Mouse (Mus musculus) frontal cortex, adult (tissue): ENCODE data around the gene Hist2h2aa1.
"Not testable (repeated sequence)": the region's sequence is repeated elsewhere in the genome, so short reads cannot be mapped to it uniquely, and the experiment has no call there.

Experiments
- ATAC-seq: cut with Nextera tagmentation; 2 replicates; pipeline ENCODE4 v1.9.2; 2017; ENCODE audit warnings: mild to moderate bottlenecking, moderate library complexity, mixed read lengths; ENCODE audit not compliant: low TSS enrichment

Gene Hist2h2aa1

DNA sequence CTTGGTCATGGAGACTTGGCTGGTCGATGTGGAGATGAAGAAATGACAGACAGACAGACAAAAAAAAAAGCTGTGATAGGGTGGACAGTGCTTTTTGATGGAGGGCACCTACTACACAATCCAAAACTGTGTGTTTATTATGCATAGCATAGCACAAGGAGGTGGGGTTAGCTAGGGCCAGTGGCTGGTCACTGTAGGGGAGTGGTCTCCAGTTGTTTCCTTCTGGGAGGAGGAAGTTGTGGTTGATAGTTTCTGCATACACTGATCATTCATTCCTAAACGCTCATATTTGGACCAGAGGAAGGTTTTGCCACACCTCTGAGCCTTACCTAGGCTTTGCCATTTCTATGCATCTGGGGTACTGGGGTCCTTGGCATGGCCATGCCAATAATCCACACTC is 14.9 kb upstream of the Hist2h2aa1 start:
- ATAC-seq, result no peak

DNA sequence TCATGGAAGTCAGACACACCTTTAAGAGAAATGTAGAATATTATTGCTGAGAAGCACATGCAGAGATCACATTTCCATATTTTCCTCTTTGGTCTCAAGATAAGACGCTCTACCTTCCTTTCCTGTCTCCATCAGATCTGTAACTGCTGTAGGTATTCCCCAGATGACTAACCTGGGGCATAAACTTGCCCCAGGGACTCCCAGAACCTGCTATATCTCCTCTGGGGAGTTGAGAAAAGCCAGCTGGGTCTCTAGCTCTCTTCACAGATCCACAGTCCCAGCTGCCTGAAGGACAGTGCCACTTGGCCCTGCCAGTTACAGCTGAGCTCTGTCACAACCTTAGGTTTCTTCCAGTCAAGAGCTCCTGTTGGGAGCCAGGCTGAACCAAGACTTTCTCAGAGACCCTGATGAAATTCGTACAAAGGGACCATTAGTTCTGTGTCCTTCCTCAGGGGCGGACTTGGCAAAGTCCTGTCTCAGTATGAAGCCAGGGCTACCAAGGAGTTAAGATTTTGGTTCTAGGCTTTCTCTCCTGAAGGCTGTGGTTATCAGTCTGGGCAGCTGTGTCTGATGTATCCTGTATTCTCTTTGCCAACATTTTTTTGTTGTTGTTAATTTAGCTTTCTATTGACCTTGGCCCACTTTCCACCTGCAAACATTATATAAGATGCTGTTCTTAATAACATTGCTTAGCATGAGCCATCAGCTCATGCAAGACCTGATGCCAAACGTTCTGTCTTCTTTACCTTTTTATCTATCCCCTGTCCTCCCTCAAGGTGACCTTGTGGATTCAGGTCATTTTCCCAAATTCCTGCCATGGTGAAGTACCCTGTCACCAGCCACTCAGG is 14.2 kb upstream of the Hist2h2aa1 start:
- ATAC-seq, result no peak

DNA sequence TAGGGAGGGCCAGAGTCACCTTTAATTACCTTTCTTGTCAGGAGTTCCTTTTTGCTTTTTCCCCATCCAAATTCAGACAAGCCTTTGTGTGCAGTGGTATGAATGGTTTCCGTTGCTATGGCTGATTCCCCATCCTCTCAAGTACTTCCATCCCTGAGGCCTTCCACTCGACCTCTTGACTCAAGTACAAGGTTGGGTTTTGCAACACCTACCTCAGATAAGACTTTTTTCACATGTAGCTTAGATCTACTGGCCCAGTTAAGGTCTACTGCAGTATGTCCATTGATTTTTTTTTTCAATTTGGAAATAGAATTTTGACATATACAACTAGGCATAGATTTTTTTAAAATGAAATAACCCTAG is 13.6 kb upstream of the Hist2h2aa1 start:
- ATAC-seq, result no peak

DNA sequence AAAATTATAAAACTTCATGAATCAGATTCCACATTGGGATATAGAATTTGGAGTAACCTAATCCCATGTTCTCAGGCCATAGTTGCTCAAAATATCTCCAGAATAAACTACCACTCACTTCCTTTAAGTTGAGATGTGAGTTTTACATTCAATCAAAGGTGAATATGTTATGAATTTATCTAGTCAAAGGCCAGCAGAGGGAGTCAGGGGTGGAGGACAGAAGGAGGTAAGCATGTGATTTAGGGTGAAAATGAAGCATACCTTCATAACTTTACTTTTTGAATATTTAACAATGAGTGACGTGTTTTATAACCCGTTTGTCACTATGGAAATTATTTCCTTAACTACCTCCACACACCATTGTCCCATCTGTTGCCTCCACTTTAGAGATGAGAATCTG is 10.4 kb upstream of the Hist2h2aa1 start:
- no peak for ATAC-seq

DNA sequence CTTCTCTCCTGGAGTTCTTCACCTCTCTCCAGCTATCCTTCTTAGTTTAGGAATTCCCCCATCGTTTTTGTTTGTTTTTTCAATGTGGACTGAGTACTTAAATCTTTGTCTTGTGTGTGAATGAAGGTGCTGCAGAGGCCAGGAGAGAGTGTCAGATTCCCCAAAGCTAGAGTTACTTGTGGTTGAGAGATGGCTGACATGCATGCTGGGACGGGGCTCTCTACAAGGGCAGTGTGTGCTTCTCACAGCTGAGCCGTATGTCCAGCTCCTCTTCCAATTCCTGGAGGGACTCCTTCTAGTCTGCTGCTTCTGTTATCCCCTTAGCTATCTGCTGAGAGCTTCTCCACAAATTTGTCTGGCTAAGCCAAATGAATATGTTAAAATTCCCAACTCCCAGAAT is 9.5 kb upstream of the Hist2h2aa1 start:
- ATAC-seq, result no peak

DNA sequence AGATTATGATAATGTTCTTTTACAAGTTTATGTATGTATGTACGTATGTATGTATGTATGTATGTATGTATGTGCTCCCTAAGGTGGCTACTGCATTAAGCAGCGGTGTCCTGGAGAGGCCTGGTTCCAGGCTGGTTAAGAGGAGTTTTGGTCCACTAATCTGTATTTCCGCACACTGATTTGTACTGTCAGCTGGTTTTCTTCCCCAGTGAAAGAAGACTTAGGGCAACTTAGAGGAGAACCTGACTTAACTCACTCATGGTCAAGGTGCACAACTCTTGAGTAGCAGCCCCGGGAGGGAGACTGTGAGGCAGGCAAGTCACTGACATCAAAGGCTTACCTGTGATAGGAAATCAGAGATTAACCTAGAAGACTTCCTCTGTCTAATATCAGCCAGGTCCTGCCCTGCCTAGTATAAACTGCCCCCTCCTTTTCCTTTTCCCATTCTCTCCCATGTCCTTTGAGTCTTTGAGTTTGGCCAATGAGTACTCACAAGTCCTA is 8.4 kb upstream of the Hist2h2aa1 start:
- ATAC-seq, result no peak

DNA sequence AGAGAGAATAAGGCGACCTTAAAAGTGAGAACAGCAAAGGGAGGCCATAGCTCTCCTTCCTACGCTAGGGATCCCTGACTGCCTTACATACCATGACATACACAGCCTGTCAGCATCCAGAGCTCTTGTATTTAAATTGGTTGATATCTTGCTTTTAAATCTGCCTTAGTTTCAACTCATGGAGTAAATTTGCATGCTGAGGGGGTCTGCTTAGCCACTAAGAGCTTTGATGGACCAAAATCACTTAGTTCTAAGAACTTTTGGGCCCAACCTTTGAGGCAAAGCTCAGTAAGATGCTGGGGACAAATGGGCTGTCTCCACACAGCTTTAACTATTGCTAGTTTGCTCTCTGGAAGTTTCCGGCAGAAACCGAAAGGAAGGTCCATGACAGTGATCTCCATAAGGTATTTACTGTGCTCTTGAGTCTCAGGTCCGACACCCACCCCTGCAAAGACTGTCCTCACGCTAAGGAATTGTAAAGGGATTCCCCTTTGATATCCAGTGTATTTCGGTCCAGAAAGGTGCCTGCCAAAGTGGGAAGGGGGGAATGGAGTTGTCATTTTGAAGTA is 7.9 kb upstream of the Hist2h2aa1 start:
- ATAC-seq, result no peak

DNA sequence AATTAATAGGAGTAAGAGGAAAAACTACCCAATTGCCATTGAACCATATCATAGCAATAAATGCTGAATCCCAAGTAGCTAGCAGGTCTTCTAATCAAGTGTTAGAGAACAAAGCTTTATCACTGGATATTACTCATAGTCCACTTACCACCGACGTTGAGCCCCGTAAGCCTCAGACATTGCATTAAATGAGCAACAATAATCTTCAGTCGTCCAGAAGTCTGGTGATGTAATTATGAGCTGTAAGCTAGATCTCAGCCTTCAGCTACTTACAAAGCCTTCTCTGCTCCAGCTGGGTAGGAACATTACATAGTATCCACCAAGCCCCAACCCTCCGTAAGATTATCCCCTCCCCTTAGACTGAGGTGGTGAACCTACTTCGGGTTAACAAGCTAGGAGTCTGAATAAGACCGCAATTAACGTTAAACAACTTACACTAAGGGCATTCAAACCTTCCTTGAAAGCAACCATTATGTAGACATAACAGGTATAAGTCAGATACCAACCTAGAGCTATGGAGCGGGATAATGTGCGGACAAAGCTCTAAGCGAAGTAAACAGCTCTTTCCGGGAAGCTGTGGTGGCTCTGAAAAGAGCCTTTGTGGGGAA is 7.3 kb upstream of the Hist2h2aa1 start:
- no peak for ATAC-seq

DNA sequence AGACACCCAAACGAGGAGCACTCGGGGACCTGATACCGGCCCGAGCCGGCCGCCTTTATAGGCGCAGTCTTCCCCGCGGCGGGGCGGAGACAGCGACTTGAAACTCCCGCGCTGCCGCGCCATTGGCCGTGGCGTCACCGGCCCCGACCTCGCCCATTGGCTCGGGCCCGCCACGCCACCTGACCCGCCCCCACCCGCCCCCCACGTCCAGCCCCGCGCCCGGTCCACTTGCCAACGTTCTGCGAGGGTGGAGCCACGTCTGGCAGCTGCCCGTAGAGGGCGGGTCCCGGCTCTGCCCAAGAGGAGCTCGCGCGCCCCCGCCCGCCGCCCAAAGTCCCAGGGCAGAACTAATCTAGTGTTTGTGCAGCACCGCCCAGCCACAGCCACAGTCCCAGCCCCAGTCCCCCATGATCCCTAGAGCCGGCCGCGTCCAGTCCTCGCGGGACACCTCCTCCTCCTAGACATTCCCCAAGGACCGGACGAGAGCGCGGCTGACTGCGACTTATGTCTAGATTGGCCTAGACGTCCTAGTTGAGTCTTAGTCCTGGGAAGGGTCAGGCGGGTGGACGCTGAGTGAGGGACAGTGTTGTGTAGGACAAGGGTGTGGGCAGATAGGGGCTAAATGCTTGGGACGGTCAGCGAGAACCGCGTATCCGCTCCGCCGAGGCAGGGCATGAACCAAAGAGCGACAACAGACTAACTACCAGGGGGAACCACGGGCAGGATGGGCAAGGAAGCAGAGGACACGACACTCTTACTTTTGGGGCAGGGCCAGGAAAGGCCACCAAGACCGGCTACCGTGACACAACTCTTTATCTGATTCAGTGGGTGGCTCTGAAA is 6.1 kb upstream of the Hist2h2aa1 start, which contains the start of gene Hist2h3c2:
Hist2h3c2 (minus strand) TSS at position 174 of the 840 bp plus-strand sequence.
- ATAC-seq, result peak; percentile 80

DNA sequence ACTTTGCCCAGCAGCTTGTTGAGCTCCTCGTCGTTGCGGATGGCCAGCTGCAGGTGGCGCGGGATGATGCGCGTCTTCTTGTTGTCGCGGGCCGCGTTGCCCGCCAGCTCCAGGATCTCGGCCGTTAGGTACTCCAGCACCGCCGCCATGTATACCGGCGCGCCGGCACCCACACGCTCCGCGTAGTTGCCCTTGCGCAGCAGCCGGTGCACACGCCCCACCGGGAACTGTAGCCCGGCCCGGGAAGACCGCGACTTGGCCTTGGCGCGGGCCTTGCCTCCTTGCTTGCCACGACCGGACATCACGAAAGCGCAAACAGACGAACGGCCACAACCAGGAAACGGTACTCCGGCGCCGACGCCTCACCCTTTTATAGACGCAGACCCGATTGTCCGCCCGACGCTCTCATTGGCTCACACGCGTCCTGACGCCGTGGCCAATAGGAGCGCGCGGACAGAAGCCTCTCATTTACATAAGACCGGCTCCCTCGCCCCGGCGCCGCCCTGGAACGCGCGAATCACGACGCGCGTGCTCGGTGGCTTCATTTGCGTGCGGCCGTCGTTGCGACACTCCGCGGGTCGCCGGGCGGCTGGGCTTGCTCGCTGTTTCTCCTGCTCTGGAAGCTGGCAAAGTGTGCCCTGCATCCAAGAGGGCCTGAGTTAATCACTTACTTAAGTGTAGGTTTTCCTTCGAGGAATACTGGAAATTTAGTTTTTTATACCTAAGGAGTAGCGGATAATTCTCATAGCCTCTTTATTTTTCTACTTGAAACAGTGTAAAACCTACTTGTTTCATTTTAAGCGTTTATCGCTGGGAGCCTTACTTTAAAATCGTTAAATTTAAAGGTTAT is 5.1 kb upstream of the Hist2h2aa1 start, which contains the start of gene Hist2h2aa2:
Hist2h2aa2 (minus strand) TSS at position 328 of the 850 bp plus-strand sequence.
- peak; percentile 79 for ATAC-seq

DNA sequence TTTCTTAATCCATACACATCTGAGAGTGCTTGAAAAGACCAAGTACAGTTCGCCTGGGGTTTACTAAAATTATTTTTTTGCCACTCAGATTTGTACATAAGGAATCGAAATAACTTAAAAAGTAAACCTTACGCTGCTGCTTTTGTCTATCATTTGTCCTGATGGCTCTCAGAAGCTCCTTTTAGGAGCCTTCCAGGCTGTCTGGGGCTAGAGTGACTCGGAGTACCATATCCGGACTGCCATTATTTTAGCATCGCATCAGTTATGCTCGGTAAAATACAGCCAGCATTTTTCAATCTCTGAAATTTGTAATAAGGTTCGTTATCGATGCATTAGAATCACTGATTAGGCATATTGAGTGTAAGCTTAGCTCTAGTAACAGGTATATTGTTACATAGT is 4.5 kb upstream of the Hist2h2aa1 start:
- ATAC-seq, result no peak

DNA sequence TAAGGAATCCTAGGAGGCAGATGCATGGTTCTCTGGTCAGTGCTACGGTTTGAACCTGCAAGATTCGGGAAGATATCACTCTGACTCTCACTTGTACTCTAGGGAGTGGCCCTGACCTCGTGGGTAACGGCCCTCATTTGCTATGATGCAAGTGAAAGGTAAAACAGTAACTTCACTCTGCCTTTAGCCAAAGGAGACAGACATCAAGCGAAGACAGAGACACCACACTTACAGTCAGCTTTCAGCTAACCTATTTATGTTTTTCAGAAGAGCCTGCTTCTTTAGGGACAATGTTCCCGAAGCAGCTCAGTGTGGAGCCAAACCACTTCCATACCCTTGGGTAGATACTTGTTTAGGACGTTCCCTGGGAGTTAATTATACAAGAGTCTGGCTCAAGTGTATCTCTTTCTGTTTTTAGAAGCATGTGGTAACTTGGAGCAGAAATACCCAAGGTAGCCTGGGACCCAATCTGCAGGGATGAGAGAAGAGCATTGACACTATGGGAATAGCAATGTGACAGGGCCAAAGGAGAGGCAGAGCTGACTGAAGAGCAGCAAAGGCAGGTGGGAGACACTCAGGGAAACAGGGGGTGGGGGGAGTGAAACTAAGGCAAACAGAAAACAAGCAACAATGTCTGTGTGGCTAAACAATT is 1.2 kb upstream of the Hist2h2aa1 start:
- ATAC-seq, result no peak

DNA sequence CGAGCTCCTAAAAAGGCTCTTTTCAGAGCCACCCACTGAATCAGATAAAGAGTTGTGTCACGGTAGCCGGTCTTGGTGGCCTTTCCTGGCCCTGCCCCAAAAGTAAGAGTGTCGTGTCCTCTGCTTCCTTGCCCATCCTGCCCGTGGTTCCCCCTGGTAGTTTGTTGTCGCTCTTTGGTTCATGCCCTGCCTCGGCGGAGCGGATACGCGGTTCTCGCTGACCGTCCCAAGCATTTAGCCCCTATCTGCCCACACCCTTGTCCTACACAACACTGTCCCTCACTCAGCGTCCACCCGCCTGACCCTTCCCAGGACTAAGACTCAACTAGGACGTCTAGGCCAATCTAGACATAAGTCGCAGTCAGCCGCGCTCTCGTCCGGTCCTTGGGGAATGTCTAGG is 721 bp downstream of the Hist2h2aa1 start:
- ATAC-seq, result not testable (repeated sequence)

DNA sequence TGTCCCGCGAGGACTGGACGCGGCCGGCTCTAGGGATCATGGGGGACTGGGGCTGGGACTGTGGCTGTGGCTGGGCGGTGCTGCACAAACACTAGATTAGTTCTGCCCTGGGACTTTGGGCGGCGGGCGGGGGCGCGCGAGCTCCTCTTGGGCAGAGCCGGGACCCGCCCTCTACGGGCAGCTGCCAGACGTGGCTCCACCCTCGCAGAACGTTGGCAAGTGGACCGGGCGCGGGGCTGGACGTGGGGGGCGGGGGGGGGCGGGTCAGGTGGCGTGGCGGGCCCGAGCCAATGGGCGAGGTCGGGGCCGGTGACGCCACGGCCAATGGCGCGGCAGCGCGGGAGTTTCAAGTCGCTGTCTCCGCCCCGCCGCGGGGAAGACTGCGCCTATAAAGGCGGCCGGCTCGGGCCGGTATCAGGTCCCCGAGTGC is 1.1 kb downstream of the Hist2h2aa1 start, which contains the start of gene Hist2h3c1:
Hist2h3c1 (plus strand) TSS at position 259 of the 430 bp plus-strand sequence.
- peak; percentile 78 for ATAC-seq

DNA sequence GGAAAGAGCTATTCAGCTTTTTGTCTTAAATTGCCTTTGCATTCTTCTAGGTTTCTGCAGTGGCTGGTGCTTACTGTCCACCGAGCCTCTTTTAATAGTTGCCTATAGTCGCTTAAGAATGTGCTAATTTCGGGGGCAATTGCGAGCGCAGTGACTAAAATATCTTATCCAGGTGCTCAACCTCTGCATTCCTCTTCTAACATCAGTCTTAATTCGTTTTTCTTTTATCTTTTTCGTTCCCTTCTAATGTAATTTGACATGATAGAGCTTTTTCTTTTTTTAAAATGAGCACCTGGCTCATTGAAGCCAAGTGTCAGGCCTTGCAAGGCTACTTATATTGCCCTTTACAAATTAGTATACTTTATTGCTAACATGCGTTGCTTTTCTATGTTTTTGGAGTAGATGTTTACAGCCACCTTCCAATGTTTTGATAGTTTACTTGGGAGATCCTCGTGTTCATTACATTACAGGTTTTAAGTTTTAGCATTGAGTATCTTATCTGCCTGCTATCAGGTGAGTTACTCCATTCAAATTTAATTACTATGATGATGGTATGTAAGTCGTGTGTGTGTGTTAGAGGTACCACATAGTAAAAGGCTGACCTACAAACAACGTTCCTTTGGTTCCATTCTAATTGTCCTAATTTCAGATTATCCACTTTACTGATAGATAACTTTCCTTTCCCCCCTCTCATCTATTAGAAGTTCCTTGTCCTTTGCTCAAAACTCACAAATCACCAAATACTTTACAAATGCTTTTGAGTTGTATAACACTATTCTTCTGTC is 2.3 kb downstream of the Hist2h2aa1 start:
- no peak for ATAC-seq

DNA sequence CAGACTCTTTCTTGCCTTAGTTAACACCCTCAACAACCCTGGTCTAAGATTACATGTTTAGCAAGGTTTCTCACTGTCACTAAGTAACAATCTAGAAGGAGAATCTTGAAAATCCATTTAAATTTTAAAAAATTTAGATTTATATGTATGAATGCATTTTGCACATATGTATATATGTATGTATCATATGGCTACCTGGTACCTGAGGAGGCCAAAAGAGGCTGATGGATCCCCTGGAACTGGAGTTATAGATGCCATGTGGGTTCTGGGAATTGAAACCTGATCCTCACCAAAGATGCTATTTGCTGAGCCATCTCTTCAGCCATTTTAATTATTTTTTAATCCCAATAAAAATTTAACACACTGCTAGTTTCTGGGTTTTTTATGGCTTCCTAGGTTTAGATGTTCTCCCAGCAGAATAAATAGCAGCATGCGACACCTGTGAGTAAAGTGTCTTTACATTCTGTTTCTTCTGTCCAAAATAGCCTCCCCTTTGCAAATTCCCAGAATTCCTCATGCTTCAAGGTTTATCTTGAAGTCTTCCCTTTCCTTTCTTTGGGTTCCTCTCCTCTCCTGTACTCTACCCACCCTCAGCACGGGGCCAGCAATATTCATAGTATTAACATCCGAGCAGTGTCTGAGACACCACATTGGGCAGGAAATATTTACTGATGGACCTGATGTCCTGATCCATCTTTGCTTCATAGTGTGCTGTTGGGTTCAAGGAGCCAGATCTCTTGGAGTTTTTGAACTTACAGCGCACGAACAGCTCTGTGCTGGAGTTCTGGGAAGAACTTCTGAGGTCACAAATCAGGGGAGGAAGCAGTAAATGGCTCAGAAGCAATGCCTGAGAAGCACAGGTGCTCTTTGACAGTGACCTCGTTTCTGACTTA is 3.1 kb downstream of the Hist2h2aa1 start:
- ATAC-seq, result no peak

DNA sequence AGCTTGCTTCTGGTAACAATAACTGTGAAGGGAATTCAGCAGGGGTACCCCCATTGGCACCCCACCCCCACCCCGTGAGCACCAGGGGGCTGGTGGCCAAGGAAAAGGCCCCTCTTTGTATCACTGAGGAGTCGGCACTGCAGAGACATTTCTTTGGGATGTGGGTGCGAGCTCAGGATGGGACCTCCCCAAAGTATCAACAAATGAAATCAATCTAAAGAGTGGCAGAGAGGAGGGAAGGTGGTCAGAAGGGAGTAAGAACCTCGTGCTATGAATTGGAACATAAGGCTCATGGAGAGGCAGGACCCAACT is 3.7 kb downstream of the Hist2h2aa1 start:
- ATAC-seq, result no peak

DNA sequence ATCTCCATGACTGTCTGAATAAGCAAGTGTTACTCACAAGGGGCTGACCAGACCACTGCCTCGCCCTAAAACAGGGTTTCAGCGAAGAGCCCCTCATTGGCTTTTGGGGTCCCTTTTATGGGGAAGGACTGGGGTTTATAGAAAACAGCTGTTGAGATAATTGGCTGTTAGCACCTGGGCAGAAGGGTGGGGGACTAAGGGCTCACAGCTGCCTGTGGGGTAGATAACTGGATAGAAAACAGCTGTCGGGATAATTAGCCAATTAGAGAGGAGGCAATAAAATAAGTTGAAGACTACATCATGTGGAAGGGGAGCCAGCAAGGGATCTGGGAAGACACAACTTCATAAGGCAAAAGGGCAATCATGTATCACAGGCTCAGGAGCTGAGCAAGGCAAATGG is 5.6 kb downstream of the Hist2h2aa1 start:
- no peak for ATAC-seq

DNA sequence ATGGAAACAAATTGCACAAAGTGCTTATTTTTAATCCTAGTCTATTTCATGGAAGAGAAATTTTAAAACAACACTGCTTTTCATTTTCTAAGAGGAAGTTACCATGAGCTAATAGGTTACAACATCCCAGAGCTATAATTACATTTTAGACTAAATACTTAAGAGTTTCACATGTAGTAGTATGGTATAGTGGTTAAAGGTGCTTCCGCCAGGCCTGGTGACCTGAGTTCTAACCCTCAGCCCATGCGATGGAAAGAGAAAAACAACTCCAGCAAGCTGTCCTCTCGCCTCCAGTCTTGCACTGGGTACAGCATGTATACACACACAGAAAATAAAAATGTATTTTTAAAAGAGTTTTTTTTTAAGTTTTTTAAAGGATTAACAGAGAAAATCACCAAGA is 6.5 kb downstream of the Hist2h2aa1 start:
- no peak for ATAC-seq
